Mouse (Mus musculus): ENCODE measurements around the gene Olfr1201.

Gene Olfr1201

GRCm38 (mm10) chr2:88792736-88793135 is at the start of gene Olfr1201:
Gene Olfr1201, plus strand, starts transcription at chr2:88793036.
- in situ Hi-C loops (cut with MboI, MseI) = no loop called here

GRCm38 (mm10) chr2:88743379-88743778 is 49.5 kb upstream of the Olfr1201 start:
- in situ Hi-C loops (cut with MboI, MseI) = no loop called here

GRCm38 (mm10) chr2:88751270-88751669 is 41.6 kb upstream of the Olfr1201 start, which contains the start of gene Olfr1198:
Gene Olfr1198, minus strand, starts transcription at chr2:88751370.
- in situ Hi-C loops (cut with MboI, MseI) = no loop called here

GRCm38 (mm10) chr2:88760369-88760768 is 32.5 kb upstream of the Olfr1201 start, which contains the start of gene Olfr1199:
Gene Olfr1199, minus strand, starts transcription at chr2:88760469.
- in situ Hi-C loops (cut with MboI, MseI) = no loop called here

- in situ Hi-C loops (cut with MboI, MseI) = no loop called here
Measured at GRCm38 (mm10) chr2:88770388-88770787, 22.4 kb upstream of the Olfr1201 start, which contains the start of gene Olfr1200. Gene Olfr1200, minus strand, starts transcription at chr2:88770488.

GRCm38 (mm10) chr2:88814196-88814595 is 21.4 kb downstream of the Olfr1201 start, which contains the start of gene Olfr1202:
Gene Olfr1202, plus strand, starts transcription at chr2:88814496.
- in situ Hi-C loops (cut with MboI, MseI) = no loop called here

GRCm38 (mm10) chr2:88829437-88829836 is 36.6 kb downstream of the Olfr1201 start, which contains the start of gene Olfr1205:
Gene Olfr1205, plus strand, starts transcription at chr2:88829737.
- in situ Hi-C loops (cut with MboI, MseI) = no loop called here

- in situ Hi-C loops (cut with MboI, MseI) = no loop called here
Measured at GRCm38 (mm10) chr2:88838477-88838876, 45.6 kb downstream of the Olfr1201 start.

Measured in T-helper 1 cell (primary cell).